Mouse (Mus musculus) heart, embryonic 14.5 days (tissue): ENCODE data around the gene Mgp. TPM values are rescaled to one million over a fixed set of nuclear protein-coding genes. Genes with fewer than 3 reads are reported as not detected.

Experiments
- ATAC-seq: fragments of 200-750 bp; cut with Nextera tagmentation; 2 replicates; pipeline ENCODE4 v1.8.0; 2017; ENCODE audit warnings: low read depth, moderate TSS enrichment; ENCODE audit not compliant: insufficient number of reproducible peaks, insufficient read depth, low FRiP score
- H3K27ac ChIP-seq, 2 experiments: fragments of 200-500 bp in 1 of 2; fragments of 300-500 bp in 1 of 2; sonication (generic) in 1 of 2; replicated peaks in 1 of 2; 2 replicates each; pipeline ENCODE4 v1.5.1; 2012 to 2014; ENCODE audit warnings: low read depth in 2 of 2, low read length in 2 of 2, control low read depth in 1 of 2, mild to moderate bottlenecking in 1 of 2, mixed read lengths in 1 of 2; ENCODE audit not compliant: control insufficient read depth in 1 of 2, insufficient read depth in 1 of 2
- H3K27me3 ChIP-seq: fragments of 300-500 bp; sonication (generic); 2 replicates; pipeline ENCODE4 v1.6.1; 2014; ENCODE audit warnings: mild to moderate bottlenecking, low read length, control low read depth; ENCODE audit not compliant: control insufficient read depth, insufficient read depth
- H3K36me3 ChIP-seq: fragments of 300-500 bp; sonication (generic); 2 replicates; pipeline ENCODE4 v1.6.1; 2014; ENCODE audit warnings: mild to moderate bottlenecking, control low read depth, low read length, mixed read lengths; ENCODE audit not compliant: control insufficient read depth, insufficient read depth
- H3K4me1 ChIP-seq, 2 experiments: fragments of 200-500 bp in 1 of 2; fragments of 300-500 bp in 1 of 2; sonication (generic) in 1 of 2; 2 replicates each; pipeline ENCODE4 v1.6.1; 2012 to 2014; ENCODE audit warnings: low read length in 2 of 2, control low read depth in 1 of 2, mixed read lengths in 1 of 2; ENCODE audit not compliant: control insufficient read depth in 2 of 2, insufficient read depth in 2 of 2
- H3K4me2 ChIP-seq: fragments of 300-500 bp; sonication (generic); 2 replicates; pipeline ENCODE4 v1.6.1; 2014; ENCODE audit warnings: mild to moderate bottlenecking, low read length
- H3K4me3 ChIP-seq, 2 experiments: fragments of 200-500 bp in 1 of 2; fragments of 300-500 bp in 1 of 2; sonication (generic) in 1 of 2; 2 replicates each; pipeline ENCODE4 v1.5.1; 2012 to 2014; ENCODE audit warnings: low read length in 2 of 2, mild to moderate bottlenecking in 2 of 2, control low read depth in 1 of 2, low read depth in 1 of 2, moderate library complexity in 1 of 2; ENCODE audit not compliant: control insufficient read depth in 1 of 2, insufficient read depth in 1 of 2
- H3K9ac ChIP-seq: fragments of 300-500 bp; sonication (generic); 2 replicates; pipeline ENCODE4 v1.6.1; 2014; ENCODE audit warnings: mild to moderate bottlenecking, low read length
- H3K9me3 ChIP-seq: fragments of 300-500 bp; sonication (generic); 2 replicates; pipeline ENCODE4 v1.6.1; 2016; ENCODE audit warnings: low read length, control low read depth; ENCODE audit not compliant: control insufficient read depth
- WGBS: fragments of 180-500 bp; shearing (Covaris S2); extraction: QIAGEN DNeasy Blood & Tissue Kit; methylation state at CpG from one replicate; pipeline ENCODE4 v1.1.7; 2014; 5-methylcytosine and 5-hydroxymethylcytosine counted together
- polyA plus RNA-seq: library from polyadenylated mRNA; unstranded; fragments of >200 nt; fragmentation: Nextera tagmentation; extraction: Ambion mirVana; gene quantifications from 2 replicates; pipeline ENCODE4 v1.2.1, GENCODE M21; 2014

The Mgp gene
- polyA plus RNA-seq, 1 experiment from 2014 or later, result 563 TPM

GRCm38 (mm10) chr6:136917885-136918284, 42.3 kb upstream of the Mgp start:
- Histone ChIP-seq H3K27ac (peak overlapping the region in 1 of 2 experiments; percentile 53; a peak in 2 of 4 replicates), H3K36me3 (0 out of 2 replicates have a peak, but pooled peaks cover 1% of the 10 kb centered on the region), H3K4me1 (peaks cover 7% of the 10 kb centered on the region in 2 experiments; a peak in 3 of 4 replicates), H3K4me3 (no peak overlapping the region), H3K4me2 (no peak overlapping the region), H3K27me3 (no peaks in the 10 kb centered on the region), H3K9ac (no peak overlapping the region), H3K9me3 (no peaks in the 10 kb centered on the region)
- no peak for ATAC-seq
- 25% methylated on average over 2 of the region's 2 CpGs for WGBS

GRCm38 (mm10) chr6:136915721-136916395, 40.2 kb upstream of the Mgp start:
- Histone ChIP-seq H3K27ac (no peak overlapping the region), H3K9me3 (no peaks in the 10 kb centered on the region), H3K4me1 (peaks cover 4 to 7% of the 10 kb centered on the region in 2 experiments; a peak in 3 of 4 replicates), H3K4me3 (no peak overlapping the region), H3K9ac (no peak overlapping the region), H3K27me3 (no peaks in the 10 kb centered on the region), H3K36me3 (no peaks in the 10 kb centered on the region), H3K4me2 (no peak overlapping the region)
- WGBS, result 72% methylated on average over 8 of the region's 8 CpGs
- no peak for ATAC-seq

- H3K9ac ChIP-seq, result no peak overlapping the region
- H3K27ac ChIP-seq, result 0 out of 4 replicates have a peak overlapping the region, but pooled peaks of 1 of the 2 experiments have one; percentile 43
- no peak for ATAC-seq
- 92% methylated on average over 6 of the region's 6 CpGs for WGBS
- H3K4me3 ChIP-seq, result no peak overlapping the region
- no peaks in the 10 kb centered on the region for H3K9me3 ChIP-seq
- no peaks in the 10 kb centered on the region for H3K27me3 ChIP-seq
- H3K36me3 ChIP-seq, result no peaks in the 10 kb centered on the region
- peaks cover 13% of the 10 kb centered on the region in 2 experiments for H3K4me1 ChIP-seq
- H3K4me2 ChIP-seq, result no peak overlapping the region
Observed at GRCm38 (mm10) chr6:136914234-136914633, 38.6 kb upstream of the Mgp start.

GRCm38 (mm10) chr6:136913384-136914126, 37.9 kb upstream of the Mgp start:
- Histone ChIP-seq H3K4me3 (no peak overlapping the region), H3K4me1 (peaks cover 13% of the 10 kb centered on the region in 2 experiments), H3K36me3 (no peaks in the 10 kb centered on the region), H3K4me2 (peak overlapping the region; percentile 48), H3K27ac (peak overlapping the region in 1 of 2 experiments; percentile 43; a peak in 1 of 4 replicates), H3K27me3 (no peaks in the 10 kb centered on the region), H3K9ac (peak overlapping the region; percentile 42; the same call in 1 of the 2 replicates), H3K9me3 (no peaks in the 10 kb centered on the region)
- 22% methylated on average over 18 of the region's 18 CpGs for WGBS
- ATAC-seq, result no peak

GRCm38 (mm10) chr6:136912751-136913265, 37.2 kb upstream of the Mgp start:
- WGBS, result 100% methylated on average over 1 of the region's 2 CpGs
- no peaks in the 10 kb centered on the region for H3K36me3 ChIP-seq
- no peak overlapping the region for H3K9ac ChIP-seq
- H3K27ac ChIP-seq, result no peak overlapping the region
- H3K9me3 ChIP-seq, result no peaks in the 10 kb centered on the region
- ATAC-seq, result no peak
- H3K4me3 ChIP-seq, result no peak overlapping the region
- peaks cover 13% of the 10 kb centered on the region in 2 experiments for H3K4me1 ChIP-seq
- H3K4me2 ChIP-seq, result no peak overlapping the region
- no peaks in the 10 kb centered on the region for H3K27me3 ChIP-seq

- 52% methylated on average over 9 of the region's 9 CpGs for WGBS
- peaks cover 18 to 19% of the 10 kb centered on the region in 2 experiments for H3K4me1 ChIP-seq
- no peaks in the 10 kb centered on the region for H3K9me3 ChIP-seq
- no peak overlapping the region for H3K9ac ChIP-seq
- no peak overlapping the region for H3K4me3 ChIP-seq
- H3K27me3 ChIP-seq, result no peaks in the 10 kb centered on the region
- no peak overlapping the region for H3K4me2 ChIP-seq
- ATAC-seq, result peak; percentile 31; the same call in 1 of the 2 replicates
- H3K27ac ChIP-seq, result 0 out of 4 replicates have a peak overlapping the region, but pooled peaks of 1 of the 2 experiments have one; percentile 6
- no peaks in the 10 kb centered on the region for H3K36me3 ChIP-seq
Observed at GRCm38 (mm10) chr6:136910247-136910890, 34.7 kb upstream of the Mgp start.

- Histone ChIP-seq H3K36me3 (no peaks in the 10 kb centered on the region), H3K27me3 (no peaks in the 10 kb centered on the region), H3K4me2 (no peak overlapping the region), H3K27ac (no peak overlapping the region), H3K9ac (no peak overlapping the region), H3K9me3 (no peaks in the 10 kb centered on the region), H3K4me1 (peaks cover 15 to 16% of the 10 kb centered on the region in 2 experiments), H3K4me3 (no peak overlapping the region)
- WGBS, result 81% methylated on average over 10 of the region's 10 CpGs
- ATAC-seq, result no peak
Observed at GRCm38 (mm10) chr6:136906937-136907293, 31.3 kb upstream of the Mgp start.
